Comparison of ENCODE assay signal across 22 mouse cellular contexts in genomic region chr5:92759156-92759745, GRCm38 (mm10).
DNase-seq lines count a peak whose midpoint lies in the region; ATAC-seq and TF ChIP-seq lines count a peak whose summit lies in the region.
"Had no signal": no experiment of that assay in that cellular context is flagged by ENCODE, and none has a peak within 500 bp of the region (broad histone marks: within the 10 kb centered on the region; RNA-seq: fewer than 3 reads in every experiment).

No protein-coding gene starts in this region.

- H3K27ac ChIP-seq in heart, embryonic 13.5 days (replicated peaks), result 0 out of 2 replicates have a peak overlapping the region, but pooled peaks have one; percentile 15
- no peak overlapping the region for H3K27ac ChIP-seq in heart, embryonic 12.5 days (ENCODE audit: poor library complexity, severe bottlenecking)
- peak overlapping the region; percentile 57 for H3K27ac ChIP-seq in kidney, adult 2 months (ENCODE audit: insufficient read depth, low read depth, low read length)
- no peak overlapping the region for H3K27ac ChIP-seq in kidney, postnatal 0 days
- H3K27ac ChIP-seq: embryonic facial prominence, embryonic 10.5 days; forebrain, embryonic 13.5 days; gastrocnemius, adult 2 months; heart, embryonic 10.5 days; hindbrain, embryonic 12.5 days; hindbrain, postnatal 0 days had no signal

- H3K36me3 ChIP-seq in heart, embryonic 13.5 days, result no peaks in the 10 kb centered on the region
- H3K36me3 ChIP-seq in heart, embryonic 12.5 days, result no peaks in the 10 kb centered on the region
- no peaks in the 10 kb centered on the region for H3K36me3 ChIP-seq in kidney, adult 2 months (ENCODE audit: control insufficient read depth, insufficient read depth, low read length)
- no peaks in the 10 kb centered on the region for H3K36me3 ChIP-seq in kidney, postnatal 0 days (ENCODE audit: insufficient read depth, low read length)
- H3K36me3 ChIP-seq: embryonic facial prominence, embryonic 10.5 days; heart, embryonic 10.5 days; hindbrain, embryonic 12.5 days had no signal

- peaks cover 34% of the 10 kb centered on the region for H3K4me1 ChIP-seq in heart, embryonic 13.5 days
- H3K4me1 ChIP-seq in heart, embryonic 12.5 days (replicated peaks), result peaks cover 20% of the 10 kb centered on the region
- H3K4me1 ChIP-seq in kidney, adult 2 months (ENCODE audit: control insufficient read depth, insufficient read depth, low read length), result peaks cover 23% of the 10 kb centered on the region
- peaks cover 18% of the 10 kb centered on the region for H3K4me1 ChIP-seq in kidney, postnatal 0 days (replicated peaks; ENCODE audit: insufficient read depth, low read length)
- H3K4me1 ChIP-seq: forebrain, embryonic 13.5 days; hindbrain, embryonic 12.5 days had no signal

- WGBS in heart, embryonic 13.5 days, result 68% methylated on average over 6 of the region's 6 CpGs
- 76% methylated on average over 6 of the region's 6 CpGs for WGBS in heart, embryonic 12.5 days
- 60% methylated on average over 6 of the region's 6 CpGs for WGBS in kidney, adult 2 months
- 57% methylated on average over 6 of the region's 6 CpGs for WGBS in kidney, postnatal 0 days

- no peak for ATAC-seq in heart, embryonic 13.5 days (ENCODE audit: extremely low read depth, insufficient number of reproducible peaks, low FRiP score, low TSS enrichment)
- no peak for ATAC-seq in heart, embryonic 12.5 days (ENCODE audit: insufficient number of reproducible peaks, low FRiP score)
- ATAC-seq in kidney, postnatal 0 days (replicated peaks; ENCODE audit: low FRiP score, low read depth), result peak; percentile 70
- ATAC-seq: forebrain, embryonic 13.5 days; forebrain, postnatal 0 days; hindbrain, postnatal 0 days; Patski had no signal

- TF ChIP-seq CTCF in kidney, adult 2 months (conservative IDR thresholded peaks at IDR 0.05; ENCODE audit: insufficient read depth, insufficient read length, low read depth, low read length), result no peak
- TF ChIP-seq CTCF in kidney, postnatal 0 days (IDR thresholded peaks at IDR 0.05; ENCODE audit: low read depth), result no peak

- H3K4me3 ChIP-seq in heart, embryonic 13.5 days, result no peak overlapping the region
- no peak overlapping the region for H3K4me3 ChIP-seq in heart, embryonic 12.5 days
- no peak overlapping the region for H3K4me3 ChIP-seq in kidney, adult 2 months (ENCODE audit: insufficient read depth, low read depth, low read length)
- H3K4me3 ChIP-seq in kidney, postnatal 0 days (replicated peaks; ENCODE audit: low read depth, low read length), result no peak overlapping the region
- H3K4me3 ChIP-seq: embryonic facial prominence, embryonic 10.5 days; forebrain, embryonic 13.5 days; gastrocnemius, adult 2 months; heart, embryonic 10.5 days; hindbrain, embryonic 12.5 days had no signal

- no peak overlapping the region for H3K4me2 ChIP-seq in heart, embryonic 13.5 days
- H3K4me2 ChIP-seq in heart, embryonic 12.5 days, result no peak overlapping the region
- no peak overlapping the region for H3K4me2 ChIP-seq in kidney, postnatal 0 days (ENCODE audit: low read length)
- H3K4me2 ChIP-seq: forebrain, embryonic 13.5 days; hindbrain, embryonic 12.5 days had no signal

- TF ChIP-seq POLR2A in kidney, adult 2 months (IDR thresholded peaks at IDR 0.05; ENCODE audit: low read depth, low read length), result no peak

- peak; percentile 18 for DNase-seq in kidney, adult 2 months
- DNase-seq in kidney, postnatal 10 days, result no peak
- peak; percentile 77 for DNase-seq in kidney, postnatal 0 days (ENCODE audit: low spot score)
- no peak for DNase-seq in kidney, postnatal 14 days
- DNase-seq in layer of hippocampus, adult 8-10 months (ENCODE audit: low spot score in 2 of 2), result no peak
- DNase-seq: adrenal gland, adult 8-10 months; adrenal gland, postnatal 36 days; cerebellum, adult 2 months; cerebellum, postnatal 10 days; forebrain, postnatal 0 days; gastrocnemius, adult 2 months; gastrocnemius, postnatal 25 days; heart, adult 18-20 months; heart, postnatal 14 days had no signal

- no peak overlapping the region for H3K9ac ChIP-seq in heart, embryonic 13.5 days
- no peak overlapping the region for H3K9ac ChIP-seq in heart, embryonic 12.5 days
- no peak overlapping the region for H3K9ac ChIP-seq in kidney, postnatal 0 days (ENCODE audit: low read depth, low read length)
- H3K9ac ChIP-seq: forebrain, embryonic 13.5 days; forebrain, postnatal 0 days; hindbrain, embryonic 12.5 days had no signal

- no peaks in the 10 kb centered on the region for H3K9me3 ChIP-seq in heart, embryonic 13.5 days
- H3K9me3 ChIP-seq in heart, embryonic 12.5 days (replicated peaks), result peaks cover 4% of the 10 kb centered on the region; the same call in 1 of the 2 replicates
- no peaks in the 10 kb centered on the region for H3K9me3 ChIP-seq in kidney, postnatal 0 days (replicated peaks; ENCODE audit: low read length)
- H3K9me3 ChIP-seq: embryonic facial prominence, embryonic 10.5 days; forebrain, embryonic 13.5 days; heart, embryonic 10.5 days; hindbrain, embryonic 12.5 days had no signal

- H3K27me3 ChIP-seq in heart, embryonic 13.5 days (replicated peaks), result no peaks in the 10 kb centered on the region
- no peaks in the 10 kb centered on the region for H3K27me3 ChIP-seq in heart, embryonic 12.5 days (replicated peaks)
- no peaks in the 10 kb centered on the region for H3K27me3 ChIP-seq in kidney, adult 2 months (replicated peaks; ENCODE audit: control insufficient read depth, insufficient read depth, low read length)
- H3K27me3 ChIP-seq in kidney, postnatal 0 days (ENCODE audit: insufficient read depth, low read length), result no peaks in the 10 kb centered on the region
- H3K27me3 ChIP-seq: forebrain, embryonic 13.5 days; hindbrain, embryonic 12.5 days; Patski had no signal

Comparison
In these comparisons a context has a peak if more than half of its experiments do, and no peak if none do; other contexts are left out.
1. H3K27ac ChIP-seq: peak in heart, embryonic 13.5 days (single experiment) and kidney, adult 2 months (single experiment); none in heart, embryonic 12.5 days (single experiment) and kidney, postnatal 0 days (single experiment).
2. DNase-seq: peak in kidney, adult 2 months (single experiment) and kidney, postnatal 0 days (single experiment); none in kidney, postnatal 10 days (single experiment), kidney, postnatal 14 days (single experiment) and layer of hippocampus, adult 8-10 months (0 of 2).